1 mouse cellular context compared by ENCODE assay signal in the genomic region with DNA sequence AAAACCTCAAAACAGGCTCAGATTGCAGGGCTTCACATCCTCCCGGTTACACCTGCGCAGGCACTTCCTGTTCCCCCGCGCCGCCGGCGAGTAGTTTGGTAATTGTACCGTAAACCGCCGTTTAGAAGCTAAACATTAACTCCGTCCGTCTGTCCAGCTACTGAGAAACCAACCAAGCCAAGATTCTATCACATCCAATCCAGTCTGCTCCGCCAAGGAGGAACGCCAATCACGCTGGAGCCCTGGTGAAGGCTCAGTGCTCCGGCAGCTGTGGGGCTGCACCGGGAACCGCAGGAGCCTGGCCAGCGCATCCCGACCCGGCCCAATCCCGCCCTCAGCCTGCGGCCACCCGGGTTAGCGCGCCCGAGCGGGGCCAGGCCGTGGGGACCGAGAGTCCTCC.
TF ChIP-seq lines count a peak whose summit lies in the region.

No protein-coding gene starts in this region.

TF ChIP-seq in MEL, 35 proteins besides CTCF, POLR2A, EP300 and RAD21 (continued from another document):
- peak; percentile 55; the same call in 1 of the 2 replicates for TF ChIP-seq SIN3A (IDR thresholded peaks at IDR 0.05; ENCODE audit: low read length)
- no peak for TF ChIP-seq USF1 (IDR thresholded peaks at IDR 0.05; ENCODE audit: low read depth, low read length)
